Mouse (Mus musculus) thymus, adult 2 months (tissue): ENCODE measurements at regions not wholly inside any gene's neighbourhood (a gene's known extent, or its start where the extent isn't known, plus 50 kb on each side); places are given as distances from the start of the nearest gene placed in this dataset.

Experiments
- DNase-seq: peaks from one replicate; pipeline ENCODE4 v3.0.0; 2021
- H3K27ac ChIP-seq: fragments of 200-500 bp; 2 replicates; pipeline ENCODE4 v1.5.1; 2012; ENCODE audit warnings: low read length, control low read depth; ENCODE audit not compliant: control insufficient read depth, insufficient read depth
- H3K27me3 ChIP-seq: fragments of 200-500 bp; 2 replicates; pipeline ENCODE4 v1.6.1; 2012; ENCODE audit warnings: mild to moderate bottlenecking, low read length, moderate library complexity, mixed read lengths; ENCODE audit not compliant: control insufficient read depth, insufficient read depth
- H3K36me3 ChIP-seq: fragments of 200-500 bp; 2 replicates; pipeline ENCODE4 v1.6.1; 2012; ENCODE audit warnings: mild to moderate bottlenecking, low read length, moderate library complexity; ENCODE audit not compliant: control insufficient read depth, insufficient read depth
- H3K4me1 ChIP-seq: fragments of 200-500 bp; replicated peaks from 2 replicates; pipeline ENCODE4 v1.6.1; 2012; ENCODE audit warnings: low read length; ENCODE audit not compliant: control insufficient read depth, insufficient read depth
- H3K4me3 ChIP-seq: fragments of 200-500 bp; 2 replicates; pipeline ENCODE4 v1.5.1; 2012; ENCODE audit warnings: mild to moderate bottlenecking, low read length, control low read depth, moderate library complexity; ENCODE audit not compliant: control insufficient read depth, insufficient read depth
- CTCF ChIP-seq: fragments of 200-500 bp; IDR thresholded peaks from 2 replicates; pipeline ENCODE4 v1.5.1; 2012; ENCODE audit warnings: mild to moderate bottlenecking, control low read depth, low read length, moderate library complexity, borderline replicate concordance; ENCODE audit not compliant: control insufficient read depth, poor library complexity, insufficient read depth; ENCODE audit errors: extremely low read depth
- POLR2A ChIP-seq: fragments of 200-500 bp; IDR thresholded peaks from 2 replicates; pipeline ENCODE4 v1.6.1; 2012; ENCODE audit warnings: mild to moderate bottlenecking, low read length, control low read depth, moderate library complexity; ENCODE audit not compliant: control insufficient read depth, poor library complexity, insufficient read depth; ENCODE audit errors: extremely low read depth
- WGBS: fragments of 180-500 bp; shearing (Covaris S2); methylation state at CpG from one replicate; pipeline ENCODE4 v1.1.7; 2018; 5-methylcytosine and 5-hydroxymethylcytosine counted together

DNA sequence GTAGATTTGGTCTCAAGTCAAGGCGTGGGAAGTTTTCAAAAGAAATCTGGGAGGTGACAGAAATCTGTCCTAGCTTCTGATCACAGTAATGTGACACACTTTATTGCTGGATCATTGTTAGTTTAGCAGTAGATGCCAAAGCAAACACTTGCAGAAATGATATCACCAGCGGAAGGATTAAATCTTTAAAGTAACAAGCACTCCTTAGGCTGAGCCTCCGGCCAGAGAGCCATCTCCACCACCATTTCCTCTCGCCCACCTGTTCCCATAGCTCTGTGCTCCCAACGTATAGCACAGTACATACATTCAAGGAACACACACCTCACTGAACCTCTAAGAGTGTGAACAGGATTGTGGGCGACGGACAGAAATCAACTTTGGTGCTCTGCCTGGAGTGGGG, 75.6 kb upstream of the Ifne start:
- H3K4me1 ChIP-seq = peaks cover 4% of the 10 kb centered on the region; the same call in 1 of the 2 replicates
- no peaks in the 10 kb centered on the region for H3K36me3 ChIP-seq
- no peak overlapping the region for H3K27ac ChIP-seq
- TF ChIP-seq POLR2A (no peak), CTCF (no peak)
- 78% methylated on average over 7 of the region's 7 CpGs for WGBS
- H3K4me3 ChIP-seq = no peak overlapping the region
- no peak for DNase-seq
- H3K27me3 ChIP-seq = no peaks in the 10 kb centered on the region

DNA sequence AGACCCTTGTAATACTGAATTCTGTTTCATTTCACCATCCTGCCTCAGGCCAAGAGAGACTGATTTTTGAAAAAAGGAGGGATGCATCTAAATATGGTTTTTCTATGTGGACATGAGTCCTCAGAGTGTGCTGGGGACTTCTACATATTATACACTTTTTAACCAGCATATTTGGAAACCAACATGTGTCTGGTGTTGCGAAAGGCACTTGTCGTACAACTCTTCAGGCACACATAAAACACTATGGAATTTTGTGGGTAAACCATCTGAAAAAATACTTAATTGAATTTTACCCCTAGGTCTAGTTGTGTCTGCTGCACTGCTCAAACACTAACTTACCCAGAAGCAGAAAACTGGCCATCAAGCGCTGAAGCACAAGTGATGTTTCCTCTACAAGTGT, 74.0 kb upstream of the Ifne start:
- TF ChIP-seq CTCF (no peak), POLR2A (no peak)
- H3K36me3 ChIP-seq = no peaks in the 10 kb centered on the region
- no peak overlapping the region for H3K27ac ChIP-seq
- DNase-seq = no peak
- H3K27me3 ChIP-seq = no peaks in the 10 kb centered on the region
- 96% methylated on average over 3 of the region's 3 CpGs for WGBS
- H3K4me3 ChIP-seq = no peak overlapping the region
- peaks cover 4% of the 10 kb centered on the region; the same call in 1 of the 2 replicates for H3K4me1 ChIP-seq

DNA sequence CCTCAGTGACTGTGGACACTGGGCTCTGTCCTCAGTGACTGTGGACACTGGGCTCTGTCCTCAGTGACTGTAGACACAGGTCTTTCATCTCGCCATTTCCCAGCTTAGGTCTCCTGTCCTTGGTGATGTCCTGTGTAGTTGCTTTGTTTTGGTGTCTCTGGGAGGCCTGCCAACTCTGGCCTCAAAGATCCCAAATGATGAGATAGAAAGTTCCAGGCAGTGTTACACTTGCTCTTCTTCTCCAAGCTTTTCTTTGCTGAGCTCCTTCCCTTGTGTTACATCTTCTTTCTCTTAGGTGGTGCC, 71.0 kb upstream of the Ifne start:
- H3K36me3 ChIP-seq = no peaks in the 10 kb centered on the region
- H3K27ac ChIP-seq = no peak overlapping the region
- TF ChIP-seq POLR2A (no peak), CTCF (no peak)
- peaks cover 4% of the 10 kb centered on the region; the same call in 1 of the 2 replicates for H3K4me1 ChIP-seq
- H3K4me3 ChIP-seq = no peak overlapping the region
- no peak for DNase-seq
- 79% methylated on average over 1 of the region's 1 CpGs for WGBS
- H3K27me3 ChIP-seq = no peaks in the 10 kb centered on the region

DNA sequence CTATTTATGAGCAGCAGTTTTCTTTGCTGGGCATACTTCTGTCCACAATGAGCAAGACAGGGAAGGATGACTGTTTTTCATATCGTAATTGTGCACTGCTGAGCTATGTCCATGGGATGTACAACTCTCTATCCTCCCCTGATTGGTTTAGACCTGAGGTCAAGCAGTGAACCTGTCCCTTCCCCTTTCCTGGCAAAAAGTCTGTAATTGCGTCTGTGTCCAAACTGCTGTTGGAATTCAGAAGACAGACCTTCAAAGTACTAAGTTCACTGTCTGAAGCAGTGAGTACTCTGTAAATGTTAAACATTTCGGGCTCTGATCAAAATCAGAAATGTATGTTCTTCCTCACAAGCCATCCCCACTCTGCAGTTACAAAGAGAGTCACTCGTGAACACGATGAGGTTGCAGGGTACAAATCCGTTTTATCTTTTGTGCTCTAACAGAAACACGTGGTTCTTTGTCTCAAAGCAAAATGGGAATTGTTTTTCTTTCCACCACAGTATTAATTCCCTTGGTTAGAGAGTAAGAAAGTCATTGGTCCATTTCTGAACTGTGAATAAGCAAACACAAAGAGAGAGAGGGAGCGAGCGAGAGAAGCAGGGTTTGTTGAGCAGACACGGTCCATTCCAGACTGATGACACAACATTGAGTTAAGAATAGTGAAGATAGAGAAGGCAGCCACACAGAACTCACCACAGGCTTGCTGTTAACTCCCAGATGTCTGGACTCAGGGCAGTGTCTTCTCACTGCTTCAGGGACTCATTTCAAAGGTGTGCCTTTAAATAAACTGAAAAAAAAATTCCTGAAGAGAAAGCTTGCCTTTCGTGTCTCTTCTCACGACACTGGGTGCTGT, 70.4 kb upstream of the Ifne start:
- Histone ChIP-seq H3K4me1 (no peaks in the 10 kb centered on the region), H3K27ac (no peak overlapping the region)

DNA sequence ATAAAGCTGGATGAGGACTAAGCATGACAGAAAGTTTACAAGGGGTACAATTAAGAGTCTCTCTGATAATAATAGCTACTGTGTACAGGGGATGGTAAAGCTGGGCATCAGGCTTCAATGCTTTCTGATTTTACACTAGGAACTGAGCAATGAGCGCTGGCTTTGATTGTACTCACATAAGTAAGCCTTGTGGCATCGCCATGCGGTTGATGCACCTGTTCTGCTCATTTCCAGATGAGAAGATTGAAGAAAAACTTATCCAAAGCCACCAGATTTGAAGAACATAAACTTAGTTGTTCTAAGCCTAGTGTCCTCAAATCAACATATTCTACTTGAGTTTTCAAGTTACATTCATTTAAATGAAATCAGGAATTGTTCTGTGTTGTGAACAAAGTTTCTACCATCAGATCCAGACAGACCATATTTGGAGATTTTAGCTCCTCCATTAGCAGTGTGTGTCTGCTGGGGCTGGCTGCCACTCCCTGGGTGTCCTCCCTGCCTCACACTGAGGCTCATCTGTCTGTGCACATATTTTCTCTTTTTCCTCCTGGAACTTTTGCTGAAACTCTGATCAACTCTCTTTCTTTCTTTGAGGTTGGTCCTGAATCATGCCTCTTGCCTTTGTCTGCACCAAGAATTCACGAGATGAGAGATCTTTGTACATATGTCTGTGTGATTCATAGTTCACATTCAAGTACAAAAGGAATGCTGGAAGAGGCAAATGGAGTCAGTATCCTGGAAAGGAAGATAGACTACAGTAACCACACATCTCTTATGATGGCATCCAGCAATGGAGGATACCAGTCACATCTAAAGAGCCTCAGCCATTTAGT, 68.2 kb upstream of the Ifne start:
- TF ChIP-seq POLR2A = no peak
- TF ChIP-seq CTCF = no peak
- Histone ChIP-seq H3K4me1 (no peaks in the 10 kb centered on the region), H3K4me3 (no peak overlapping the region), H3K27me3 (no peaks in the 10 kb centered on the region), H3K36me3 (no peaks in the 10 kb centered on the region), H3K27ac (no peak overlapping the region)
- DNase-seq = no peak
- 94% methylated on average over 4 of the region's 4 CpGs for WGBS

More for the DNA sequence above, 70.4 kb upstream of the Ifne start:
- Histone ChIP-seq H3K4me3 (no peak overlapping the region), H3K27me3 (no peaks in the 10 kb centered on the region), H3K36me3 (no peaks in the 10 kb centered on the region)
- DNase-seq = no peak
- 84% methylated on average over 12 of the region's 12 CpGs for WGBS
- no peak for TF ChIP-seq POLR2A
- no peak for TF ChIP-seq CTCF

DNA sequence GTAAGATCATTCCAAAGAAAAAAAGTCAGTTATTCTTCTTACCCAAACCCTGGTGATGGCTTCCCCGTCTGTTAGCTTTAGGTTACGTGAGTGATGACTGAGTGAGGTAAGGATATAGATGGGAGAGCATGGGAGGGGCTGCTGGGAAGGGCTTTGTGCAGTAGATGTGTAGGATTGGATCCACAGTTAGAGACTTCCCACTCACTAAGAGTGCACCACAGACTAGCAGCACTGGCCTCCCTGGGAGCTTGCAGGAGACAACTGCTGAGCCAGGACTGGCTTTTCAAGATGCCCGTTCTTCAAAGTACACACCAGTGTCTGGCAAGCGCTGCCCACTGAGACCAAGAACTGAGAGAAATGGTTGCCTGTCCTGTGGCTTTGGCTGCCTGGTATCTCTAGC, 62.0 kb upstream of the Ifne start:
- no peak overlapping the region for H3K4me3 ChIP-seq
- no peaks in the 10 kb centered on the region; the same call in 1 of the 2 replicates for H3K27me3 ChIP-seq
- DNase-seq = no peak
- H3K27ac ChIP-seq = no peak overlapping the region
- TF ChIP-seq POLR2A = no peak
- TF ChIP-seq CTCF = no peak
- peaks cover 6% of the 10 kb centered on the region for H3K4me1 ChIP-seq
- WGBS = 94% methylated on average over 4 of the region's 4 CpGs
- no peaks in the 10 kb centered on the region for H3K36me3 ChIP-seq

DNA sequence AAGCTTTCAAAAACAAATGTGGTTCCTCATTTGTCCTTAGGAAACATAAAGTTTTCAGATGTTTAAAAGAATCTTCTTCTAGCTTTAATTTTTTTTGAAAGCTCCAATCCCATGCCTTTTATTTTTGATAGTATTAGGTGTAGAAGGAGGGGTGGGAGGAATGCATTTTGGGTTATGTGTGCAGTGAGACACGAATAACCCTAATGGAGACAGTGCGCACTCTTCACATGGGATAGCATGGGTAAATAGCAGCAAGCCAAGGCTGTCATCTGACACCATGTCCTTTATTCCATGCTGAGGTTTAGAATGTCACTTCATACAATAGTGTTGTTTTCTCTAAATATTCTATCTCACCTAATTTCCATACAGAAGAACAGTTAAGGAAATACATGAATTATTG, 60.7 kb upstream of the Ifne start:
- Histone ChIP-seq H3K4me1 (peaks cover 6% of the 10 kb centered on the region), H3K4me3 (no peak overlapping the region), H3K27ac (no peak overlapping the region), H3K36me3 (no peaks in the 10 kb centered on the region), H3K27me3 (no peaks in the 10 kb centered on the region; the same call in 1 of the 2 replicates)
- 91% methylated on average over 2 of the region's 2 CpGs for WGBS
- DNase-seq = no peak
- no peak for TF ChIP-seq CTCF
- no peak for TF ChIP-seq POLR2A
